Mouse (Mus musculus) heart, postnatal 0 days (tissue): Measurements from ENCODE around the gene Ttll7. TPM values are rescaled to one million over a fixed set of nuclear protein-coding genes. Genes with fewer than 3 reads are reported as not detected.

Experiments
- ATAC-seq: fragments of 200-750 bp; cut with Nextera tagmentation; 2 replicates; pipeline ENCODE4 v1.8.0; 2017; ENCODE audit warnings: low read depth, moderate number of reproducible peaks, moderate library complexity; ENCODE audit not compliant: insufficient read depth
- DNase-seq: peaks from one replicate; pipeline ENCODE4 v3.0.0-alpha.2; 2016; ENCODE audit warnings: low spot score
- H3K27ac ChIP-seq: fragments of 300-500 bp; sonication (generic); 2 replicates; pipeline ENCODE4 v1.5.1; 2014; ENCODE audit warnings: low read depth, mild to moderate bottlenecking
- H3K27me3 ChIP-seq: fragments of 300-500 bp; sonication (generic); 2 replicates; pipeline ENCODE4 v1.6.1; 2014; ENCODE audit warnings: low read length, mixed read lengths; ENCODE audit not compliant: control insufficient read depth, insufficient read depth
- H3K36me3 ChIP-seq: fragments of 300-500 bp; sonication (generic); replicated peaks from 2 replicates; pipeline ENCODE4 v1.6.1; 2014; ENCODE audit warnings: low read length, mixed read lengths; ENCODE audit not compliant: control insufficient read depth, insufficient read depth
- H3K4me1 ChIP-seq: fragments of 300-500 bp; sonication (generic); 2 replicates; pipeline ENCODE4 v1.6.1; 2014; ENCODE audit warnings: antibody characterized with exemption; ENCODE audit not compliant: control insufficient read depth, insufficient read depth
- H3K4me2 ChIP-seq: fragments of 300-500 bp; sonication (generic); 2 replicates; pipeline ENCODE4 v1.6.1; 2014; ENCODE audit warnings: low read depth, mild to moderate bottlenecking, low read length, moderate library complexity
- H3K4me3 ChIP-seq: fragments of 300-500 bp; sonication (generic); 2 replicates; pipeline ENCODE4 v1.5.1; 2014; ENCODE audit warnings: low read depth, low read length
- H3K9ac ChIP-seq: fragments of 300-500 bp; sonication (generic); replicated peaks from 2 replicates; pipeline ENCODE4 v1.6.1; 2014; ENCODE audit warnings: low read depth, low read length, mixed read lengths
- H3K9me3 ChIP-seq: fragments of 300-500 bp; sonication (generic); replicated peaks from 2 replicates; pipeline ENCODE4 v1.6.1; 2016; ENCODE audit warnings: low read length; ENCODE audit not compliant: control insufficient read depth
- CTCF ChIP-seq: IDR thresholded peaks from 2 replicates; pipeline ENCODE4 v1.5.1; 2016; ENCODE audit warnings: antibody characterized with exemption, control low read depth, low read depth
- EP300 ChIP-seq: IDR thresholded peaks from 2 replicates; pipeline ENCODE4 v1.6.1; 2016; ENCODE audit warnings: antibody characterized with exemption, low read depth
- WGBS: fragments of 180-500 bp; shearing (Covaris S2); extraction: QIAGEN DNeasy Blood & Tissue Kit; methylation state at CpG from one replicate; pipeline ENCODE4 v1.1.7; 2014; 5-methylcytosine and 5-hydroxymethylcytosine counted together
- polyA plus RNA-seq: library from polyadenylated mRNA; unstranded; fragments of >200 nt; fragmentation: Nextera tagmentation; extraction: Ambion mirVana; gene quantifications from 2 replicates; pipeline ENCODE4 v1.2.1, GENCODE M21; 2015
- total RNA-seq: library from RNA; depleted of rRNA; stranded (reverse); fragments of >200 nt; gene quantifications from 2 replicates; pipeline ENCODE4 v1.2.3, GENCODE M21; 2014; ENCODE audit warnings: low replicate concordance

Ttll7 gene
- total and polyA plus RNA-seq, 2 experiments from 2014 or later: 1.2 to 6.6 TPM

- H3K9ac ChIP-seq: no peak overlapping the region
- no peaks in the 10 kb centered on the region for H3K36me3 ChIP-seq
- no peaks in the 10 kb centered on the region for H3K9me3 ChIP-seq
- under 1% methylated on average over 13 of the region's 13 CpGs for WGBS
- TF ChIP-seq CTCF (peak; percentile 66), EP300 (no peak)
- no peak for ATAC-seq
- peak overlapping the region; percentile 70 for H3K4me2 ChIP-seq
- peak; percentile 81 for DNase-seq
- H3K27me3 ChIP-seq: no peaks in the 10 kb centered on the region
- peak overlapping the region; percentile 54 for H3K4me3 ChIP-seq
- H3K27ac ChIP-seq: no peak overlapping the region
- no peaks in the 10 kb centered on the region for H3K4me1 ChIP-seq
Measured at GRCm38 (mm10) chr3:146945887-146946286, 93.7 kb downstream of the Ttll7 start.

GRCm38 (mm10) chr3:146946641-146947040 lies 94.5 kb downstream of the Ttll7 start:
- H3K9ac ChIP-seq: no peak overlapping the region
- ATAC-seq (no peak), DNase-seq (no peak)
- no peak for TF ChIP-seq CTCF
- no peak for TF ChIP-seq EP300
- H3K27ac ChIP-seq: no peak overlapping the region
- no peaks in the 10 kb centered on the region for H3K9me3 ChIP-seq
- H3K36me3 ChIP-seq: no peaks in the 10 kb centered on the region
- H3K4me3 ChIP-seq: no peak overlapping the region
- H3K4me2 ChIP-seq: no peak overlapping the region
- WGBS: 80% methylated on average over 8 of the region's 8 CpGs
- no peaks in the 10 kb centered on the region for H3K4me1 ChIP-seq
- no peaks in the 10 kb centered on the region for H3K27me3 ChIP-seq

- WGBS: 88% methylated on average over 8 of the region's 8 CpGs
- TF ChIP-seq EP300 (no peak), CTCF (no peak)
- Histone ChIP-seq H3K27me3 (no peaks in the 10 kb centered on the region), H3K4me3 (no peak overlapping the region), H3K9ac (no peak overlapping the region), H3K27ac (no peak overlapping the region), H3K9me3 (no peaks in the 10 kb centered on the region), H3K36me3 (no peaks in the 10 kb centered on the region), H3K4me2 (no peak overlapping the region), H3K4me1 (no peaks in the 10 kb centered on the region)
- ATAC-seq (no peak), DNase-seq (no peak)
Measured at GRCm38 (mm10) chr3:146956792-146957191, 104.6 kb downstream of the Ttll7 start.

- Histone ChIP-seq H3K4me1 (no peaks in the 10 kb centered on the region), H3K4me2 (no peak overlapping the region), H3K36me3 (no peaks in the 10 kb centered on the region), H3K27ac (no peak overlapping the region), H3K9ac (no peak overlapping the region), H3K4me3 (no peak overlapping the region), H3K9me3 (no peaks in the 10 kb centered on the region), H3K27me3 (no peaks in the 10 kb centered on the region)
- DNase-seq: no peak
- no peak for ATAC-seq
- TF ChIP-seq EP300: no peak
- TF ChIP-seq CTCF: no peak
Measured at GRCm38 (mm10) chr3:146962838-146963237, 110.7 kb downstream of the Ttll7 start.

GRCm38 (mm10) chr3:146964384-146964783 lies 112.2 kb downstream of the Ttll7 start:
- DNase-seq (no peak), ATAC-seq (no peak)
- Histone ChIP-seq H3K9me3 (no peaks in the 10 kb centered on the region), H3K4me3 (no peak overlapping the region), H3K4me1 (no peaks in the 10 kb centered on the region), H3K36me3 (no peaks in the 10 kb centered on the region), H3K27me3 (no peaks in the 10 kb centered on the region), H3K27ac (no peak overlapping the region), H3K4me2 (no peak overlapping the region), H3K9ac (no peak overlapping the region)
- WGBS: 78% methylated on average over 3 of the region's 3 CpGs
- TF ChIP-seq EP300 (no peak), CTCF (no peak)

- Histone ChIP-seq H3K9ac (no peak overlapping the region), H3K4me2 (no peak overlapping the region), H3K36me3 (no peaks in the 10 kb centered on the region), H3K9me3 (no peaks in the 10 kb centered on the region), H3K27me3 (no peaks in the 10 kb centered on the region), H3K4me1 (no peaks in the 10 kb centered on the region), H3K4me3 (no peak overlapping the region), H3K27ac (no peak overlapping the region)
- ATAC-seq: no peak
- no peak for DNase-seq
- 80% methylated on average over 7 of the region's 7 CpGs for WGBS
- TF ChIP-seq CTCF (no peak), EP300 (no peak)
Measured at GRCm38 (mm10) chr3:146967242-146967641, 115.1 kb downstream of the Ttll7 start.
